Mouse (Mus musculus) C2C12 (cell line): ENCODE data around the gene Zfp184. TPM values are rescaled to one million over a fixed set of nuclear protein-coding genes. Genes with fewer than 3 reads are reported as not detected.

ENCODE experiments used
- H3K27me3 ChIP-seq: one replicate; pipeline ENCODE4 v1.6.1; 2011; ENCODE audit not compliant: control insufficient read depth, insufficient read depth, insufficient read length
- H3K36me3 ChIP-seq: one replicate; pipeline ENCODE4 v1.6.1; 2011; ENCODE audit not compliant: control insufficient read depth, insufficient read depth
- H3K4me3 ChIP-seq: one replicate; pipeline ENCODE4 v1.5.1; 2011; ENCODE audit warnings: mild to moderate bottlenecking, control low read depth; ENCODE audit not compliant: poor library complexity, insufficient read depth, severe bottlenecking
- H3K79me2 ChIP-seq: one replicate; pipeline ENCODE4 v1.6.1; 2011; ENCODE audit not compliant: control insufficient read depth, insufficient read depth
- H3K79me3 ChIP-seq: one replicate; pipeline ENCODE4 v1.6.1; 2011; ENCODE audit warnings: low read depth, control low read depth
- H3ac ChIP-seq: one replicate; pipeline ENCODE3; 2011; ENCODE audit warnings: low read depth; ENCODE audit not compliant: control insufficient read depth, insufficient read length
- CEBPB ChIP-seq: IDR thresholded peaks from one replicate; pipeline ENCODE4 v1.6.1; 2011; ENCODE audit warnings: low read depth, mild to moderate bottlenecking, control low read depth, moderate library complexity
- CTCF ChIP-seq: IDR thresholded peaks from one replicate; pipeline ENCODE4 v1.5.1; 2011; ENCODE audit not compliant: control insufficient read depth, insufficient read depth, insufficient read length
- FOSL1 ChIP-seq: IDR thresholded peaks from one replicate; pipeline ENCODE4 v1.8.0; 2011; ENCODE audit warnings: mild to moderate bottlenecking, low read length; ENCODE audit not compliant: poor library complexity, insufficient read depth, severe bottlenecking
- MAX ChIP-seq: IDR thresholded peaks from one replicate; pipeline ENCODE4 v1.6.1; 2011; ENCODE audit warnings: mild to moderate bottlenecking, control low read depth
- MYOD1 ChIP-seq: IDR thresholded peaks from one replicate; pipeline ENCODE4 v1.6.1; 2011; ENCODE audit warnings: low read depth; ENCODE audit not compliant: control insufficient read depth, insufficient read length
- MYOG ChIP-seq: IDR thresholded peaks from one replicate; pipeline ENCODE4 v1.6.1; 2011; ENCODE audit not compliant: control insufficient read depth, insufficient read length; ENCODE audit errors: extremely low read depth
- USF1 ChIP-seq: IDR thresholded peaks from one replicate; pipeline ENCODE4 v1.6.1; 2011; ENCODE audit warnings: low read depth, mild to moderate bottlenecking, control low read depth, moderate library complexity
- polyA plus RNA-seq: library from polyadenylated mRNA; unstranded; fragments of >200 nt; fragmentation: generic; extraction: Trizol; gene quantifications from one replicate; pipeline ENCODE4 v1.2.1, GENCODE M21; 2012; ENCODE audit warnings: missing spikeins

Zfp184 gene
- polyA plus RNA-seq, 1 experiment = 1.4 TPM

- Histone ChIP-seq H3K79me3 (no peaks in the 10 kb centered on the region), H3K4me3 (peak overlapping the region; percentile 34), H3ac (peak overlapping the region; percentile 43), H3K27me3 (peaks cover 16% of the 10 kb centered on the region), H3K79me2 (no peaks in the 10 kb centered on the region), H3K36me3 (no peaks in the 10 kb centered on the region)
- TF ChIP-seq MYOD1 (no peak), USF1 (no peak), MYOG (no peak), MAX (no peak), CTCF (no peak)
Measured at GRCm38 (mm10) chr13:22005605-22006333, 60.9 kb downstream of the Zfp184 start.

DNA sequence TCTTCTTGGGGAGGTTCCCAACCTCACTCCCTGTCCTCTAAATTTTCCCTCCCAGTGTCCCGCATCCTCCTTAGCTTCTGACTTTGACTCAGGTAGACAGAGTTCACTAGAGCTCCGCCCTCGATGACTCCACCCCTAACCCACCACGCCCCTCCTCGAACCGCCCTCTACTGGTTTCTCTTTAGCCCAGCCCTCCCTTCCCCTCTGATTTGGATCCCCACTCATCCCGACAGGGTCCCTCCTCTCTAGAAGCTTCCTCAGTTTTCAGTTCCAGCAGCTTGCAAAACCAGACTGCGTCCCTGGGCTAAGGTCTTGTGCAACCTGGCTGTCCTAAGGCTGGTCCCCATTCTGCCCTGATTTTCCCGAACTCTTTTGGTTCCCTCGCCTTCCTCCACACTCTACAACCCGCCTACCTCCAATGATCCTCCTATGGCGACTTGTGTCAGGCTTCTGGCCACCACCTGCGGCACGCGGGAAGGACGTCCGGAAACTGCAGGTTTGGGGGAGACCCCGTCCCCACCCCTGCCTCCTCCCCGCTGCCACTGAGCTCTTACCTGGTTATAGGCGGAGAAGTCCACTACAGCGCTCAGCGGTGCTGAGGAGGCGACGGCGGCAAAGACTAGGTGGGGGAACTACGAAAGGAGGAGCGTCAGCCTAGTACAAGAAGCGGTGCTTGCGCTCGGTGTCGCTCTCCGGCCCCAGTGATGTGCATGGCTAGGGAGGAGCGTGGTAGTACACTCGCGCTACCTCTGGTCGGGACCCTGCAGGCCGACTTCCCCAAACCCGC is 61.6 kb downstream of the Zfp184 start:
- peak overlapping the region; percentile 46 for H3ac ChIP-seq
- H3K79me3 ChIP-seq = no peaks in the 10 kb centered on the region
- H3K4me3 ChIP-seq = peak overlapping the region; percentile 34
- no peaks in the 10 kb centered on the region for H3K79me2 ChIP-seq
- TF ChIP-seq USF1 = no peak
- no peak for TF ChIP-seq MAX
- TF ChIP-seq MYOD1 = no peak
- TF ChIP-seq CEBPB = no peak
- TF ChIP-seq CTCF = no peak
- no peak for TF ChIP-seq MYOG
- no peak for TF ChIP-seq FOSL1
- H3K36me3 ChIP-seq = no peaks in the 10 kb centered on the region
- peaks cover 16% of the 10 kb centered on the region for H3K27me3 ChIP-seq

DNA sequence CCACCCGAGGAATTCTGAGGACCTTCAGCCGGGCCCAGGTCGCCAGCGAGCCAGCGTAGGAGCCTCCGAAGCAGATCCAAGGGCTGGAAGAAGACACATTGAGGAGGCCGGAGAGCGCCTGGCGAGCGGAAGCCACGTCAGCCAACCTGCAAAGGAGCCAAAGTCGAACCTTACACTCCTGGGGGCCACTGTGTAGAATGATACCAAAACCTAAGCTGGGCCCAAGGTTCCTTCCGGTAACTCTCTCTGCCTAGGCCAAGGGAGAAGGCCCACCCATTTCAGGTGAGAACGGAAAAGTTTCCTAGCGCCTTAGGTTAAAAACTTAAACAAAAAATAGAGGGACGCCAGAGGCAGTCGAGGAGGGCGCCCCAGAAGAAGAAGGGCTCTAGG is 62.2 kb downstream of the Zfp184 start:
- H3ac ChIP-seq = no peak overlapping the region
- H3K79me2 ChIP-seq = no peaks in the 10 kb centered on the region
- H3K36me3 ChIP-seq = no peaks in the 10 kb centered on the region
- TF ChIP-seq MYOG (no peak), MAX (no peak), MYOD1 (no peak)
- H3K4me3 ChIP-seq = no peak overlapping the region
- H3K27me3 ChIP-seq = peaks cover 16% of the 10 kb centered on the region
- no peaks in the 10 kb centered on the region for H3K79me3 ChIP-seq

DNA sequence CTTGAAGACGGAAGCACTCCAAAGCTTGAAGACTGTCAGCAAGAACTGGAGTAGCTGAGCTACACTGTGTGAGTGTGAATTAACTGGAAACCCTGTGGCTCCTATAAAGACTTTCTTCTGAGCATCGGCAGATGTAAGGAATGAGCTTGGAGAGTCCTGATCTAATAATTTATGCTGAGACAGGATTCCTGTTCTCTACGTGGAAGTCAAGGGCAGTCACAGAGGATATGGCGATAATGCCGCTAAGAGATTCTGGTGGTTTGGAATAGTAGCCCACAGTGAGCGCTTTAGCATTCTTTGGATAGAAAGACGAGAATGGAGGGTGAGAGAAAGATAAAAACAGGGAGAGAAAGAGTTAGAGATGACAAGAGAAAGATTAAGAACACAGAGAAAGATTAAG is 63.0 kb downstream of the Zfp184 start:
- Histone ChIP-seq H3K27me3 (peaks cover 16% of the 10 kb centered on the region), H3ac (no peak overlapping the region), H3K36me3 (no peaks in the 10 kb centered on the region), H3K4me3 (no peak overlapping the region), H3K79me3 (no peaks in the 10 kb centered on the region), H3K79me2 (no peaks in the 10 kb centered on the region)
- no peak for TF ChIP-seq CTCF
- TF ChIP-seq MAX = no peak
- TF ChIP-seq MYOD1 = no peak
- TF ChIP-seq CEBPB = no peak
- TF ChIP-seq USF1 = no peak
- TF ChIP-seq MYOG = no peak
- TF ChIP-seq FOSL1 = no peak

- no peak for TF ChIP-seq MYOD1
- no peak for TF ChIP-seq USF1
- no peak for TF ChIP-seq CEBPB
- no peak for TF ChIP-seq MAX
- TF ChIP-seq MYOG = no peak
- no peak for TF ChIP-seq FOSL1
- TF ChIP-seq CTCF = no peak
- Histone ChIP-seq H3K36me3 (no peaks in the 10 kb centered on the region), H3K27me3 (peaks cover 16% of the 10 kb centered on the region), H3K79me2 (no peaks in the 10 kb centered on the region), H3K79me3 (no peaks in the 10 kb centered on the region), H3K4me3 (no peak overlapping the region), H3ac (no peak overlapping the region)
Measured at GRCm38 (mm10) chr13:22008707-22009106, 63.8 kb downstream of the Zfp184 start.

GRCm38 (mm10) chr13:22009642-22010041 is 64.7 kb downstream of the Zfp184 start, which contains the start of gene Prss16:
Gene Prss16 (minus strand): TSS chr13:22009742.
- Histone ChIP-seq H3K79me2 (no peaks in the 10 kb centered on the region), H3K36me3 (no peaks in the 10 kb centered on the region), H3K4me3 (no peak within 1 kb of the TSS), H3ac (no peak within 1 kb of the TSS), H3K27me3 (peaks cover 16% of the 10 kb centered on the region), H3K79me3 (no peaks in the 10 kb centered on the region)
- TF ChIP-seq MAX (no peak), CTCF (no peak), FOSL1 (no peak), USF1 (no peak), MYOD1 (no peak), MYOG (no peak), CEBPB (no peak)
